Mouse (Mus musculus) kidney, postnatal 25 days (tissue): ENCODE measurements at regions not wholly inside any gene's neighbourhood (a gene's known extent, or its start where the extent isn't known, plus 50 kb on each side); places are given as distances from the start of the nearest gene placed in this dataset.

ENCODE experiments used
- DNase-seq, 2 experiments: peaks; one replicate each; pipeline ENCODE4 v3.0.0; 2021; ENCODE audit warnings: mixed read lengths in 2 of 2

DNA sequence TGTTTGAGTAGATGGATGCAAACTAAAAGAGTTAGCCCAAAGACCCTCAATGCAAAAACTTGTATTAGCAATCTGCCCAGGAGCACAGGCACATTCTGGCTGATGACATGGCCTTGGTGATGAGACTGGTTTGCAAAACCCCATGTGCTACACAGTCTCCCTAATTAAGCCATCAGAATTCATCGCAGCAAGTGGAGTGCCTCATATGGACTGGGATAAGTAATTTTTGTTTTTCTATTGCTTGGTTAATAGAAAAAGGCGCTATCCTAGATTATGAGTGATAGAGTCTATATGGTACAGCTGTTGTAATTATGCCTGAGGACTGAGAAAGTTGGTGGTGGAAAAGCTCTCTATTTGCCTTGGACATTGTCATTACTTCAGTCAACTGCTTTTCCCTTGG lies 155.2 kb upstream of the Robo1 start:
- no peak for DNase-seq

DNA sequence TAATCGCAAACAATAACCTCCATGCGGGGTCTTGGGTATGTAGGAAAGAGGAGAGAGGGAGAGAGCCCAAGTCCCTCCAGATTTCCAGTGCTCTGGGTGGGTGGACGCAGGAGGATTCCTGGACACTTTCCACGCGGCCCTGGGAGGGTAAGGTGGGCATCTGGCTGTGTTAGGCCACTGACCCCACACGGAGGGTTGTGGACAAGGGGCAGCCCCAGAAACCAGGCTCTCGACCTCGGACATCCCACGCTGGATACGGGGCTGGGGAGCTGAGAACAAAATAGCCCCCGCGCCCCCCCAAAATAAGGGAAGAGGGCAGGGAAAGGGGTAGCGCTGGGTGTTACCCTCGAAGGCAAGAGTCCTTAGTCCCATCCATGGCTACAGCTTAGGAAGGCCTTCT lies 150.2 kb upstream of the Robo1 start:
- peak in 1 of 2 experiments; percentile 30 for DNase-seq

DNA sequence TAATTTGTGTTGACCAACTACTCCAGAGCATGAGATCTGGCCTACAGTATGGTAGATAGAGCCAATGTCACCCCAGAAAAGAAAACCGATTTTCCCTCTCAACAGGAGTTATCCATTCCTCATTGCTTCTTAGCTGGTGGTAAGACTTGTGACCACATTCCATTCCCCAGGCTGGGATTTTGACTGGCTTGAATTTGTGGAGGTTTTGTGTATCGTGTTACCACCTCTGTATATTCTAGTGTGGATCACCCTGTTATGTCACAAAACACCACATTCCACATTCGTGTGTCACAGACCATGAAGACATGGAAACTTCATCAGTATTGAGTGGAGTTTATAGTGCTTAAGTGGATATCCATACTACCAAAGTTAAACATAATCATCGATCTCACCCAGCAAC lies 148.7 kb upstream of the Robo1 start:
- no peak for DNase-seq

DNA sequence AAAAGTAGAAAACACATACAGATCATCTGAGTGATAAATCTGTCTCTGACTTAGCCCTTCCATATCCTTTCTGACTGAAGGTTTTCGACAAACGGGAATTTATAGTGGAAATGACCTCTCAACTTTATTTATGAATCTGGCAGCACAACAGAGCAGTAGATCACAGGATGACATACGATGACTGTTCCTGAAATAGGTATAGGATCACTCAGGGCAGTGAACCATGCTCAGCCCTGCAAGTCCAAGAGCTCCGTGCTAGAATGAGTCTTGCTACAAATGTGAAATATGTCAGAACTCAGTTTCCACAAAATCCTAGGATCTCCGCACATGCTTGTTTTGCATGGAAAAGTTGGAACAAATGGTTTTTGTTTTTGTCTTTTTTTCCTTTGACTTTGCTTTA lies 132.4 kb upstream of the Robo1 start:
- no peak for DNase-seq

DNA sequence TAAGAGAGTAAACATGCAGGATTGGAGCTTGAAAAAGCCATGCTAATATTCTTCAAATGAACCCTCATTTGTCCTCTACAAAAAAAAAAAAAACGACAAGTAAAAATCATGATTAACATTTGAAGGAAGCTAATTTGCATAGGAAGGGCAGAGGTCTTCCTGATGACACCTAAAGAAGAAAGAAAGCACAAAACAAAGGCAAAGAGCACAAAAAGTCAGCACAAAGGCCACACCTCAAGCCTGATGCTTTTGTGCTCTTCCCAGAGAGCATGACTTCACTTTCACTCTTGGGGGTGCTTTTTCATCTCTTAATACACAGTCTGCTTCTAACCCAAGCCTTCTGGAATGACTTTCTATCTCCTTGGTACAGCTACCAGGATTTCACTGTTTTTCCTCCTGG lies 113.8 kb upstream of the Robo1 start:
- no peak for DNase-seq

DNA sequence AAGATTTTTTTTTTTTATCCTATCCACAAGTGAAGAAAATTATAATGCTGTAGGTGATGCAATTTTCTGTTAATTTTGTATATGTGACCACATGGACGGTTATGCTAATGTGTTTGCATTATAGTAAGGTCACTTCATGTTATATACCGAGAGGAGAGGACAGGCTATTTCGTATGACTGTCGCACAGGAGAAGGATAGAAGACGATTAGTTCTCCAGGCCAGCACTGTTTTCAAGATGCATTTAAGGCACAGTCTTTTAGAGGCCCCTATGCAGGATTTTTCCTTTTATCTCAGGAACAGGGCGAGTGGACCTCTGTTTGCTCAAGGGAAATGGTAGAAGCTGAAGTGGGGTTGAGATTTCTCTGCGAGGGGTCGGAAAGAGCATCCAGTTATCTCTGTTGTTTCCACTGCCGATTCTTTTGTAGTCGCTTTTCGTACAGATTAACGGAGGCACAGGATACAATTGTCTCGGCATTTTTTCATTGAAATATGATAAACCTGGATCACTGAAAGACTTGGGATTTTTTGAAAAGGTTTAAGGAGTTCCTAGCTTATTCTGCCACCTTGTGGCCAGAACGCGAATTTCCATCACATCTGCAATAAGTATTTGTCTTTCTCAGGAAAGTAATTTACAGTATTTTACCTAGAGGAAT lies 92.6 kb upstream of the Robo1 start:
- DNase-seq = peak; percentile 42 to 73

DNA sequence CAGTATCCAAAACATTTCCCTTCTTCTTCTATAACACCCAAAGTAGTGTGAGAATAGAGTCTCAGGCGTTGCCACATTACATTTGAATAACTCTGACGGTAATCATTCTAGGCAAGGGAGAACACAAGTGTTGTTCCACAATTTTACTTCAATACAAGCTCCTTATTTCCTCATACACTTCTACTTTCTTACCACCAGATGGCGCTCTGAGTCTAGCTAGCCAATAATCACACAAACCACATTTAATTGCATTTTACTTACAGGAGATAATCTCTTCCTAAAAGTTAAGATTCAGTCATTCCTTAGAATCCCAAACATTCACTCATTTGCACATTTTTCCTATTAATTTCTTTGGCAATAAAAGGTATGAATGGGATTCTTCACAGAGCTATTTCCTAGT lies 90.1 kb upstream of the Robo1 start:
- no peak for DNase-seq

DNA sequence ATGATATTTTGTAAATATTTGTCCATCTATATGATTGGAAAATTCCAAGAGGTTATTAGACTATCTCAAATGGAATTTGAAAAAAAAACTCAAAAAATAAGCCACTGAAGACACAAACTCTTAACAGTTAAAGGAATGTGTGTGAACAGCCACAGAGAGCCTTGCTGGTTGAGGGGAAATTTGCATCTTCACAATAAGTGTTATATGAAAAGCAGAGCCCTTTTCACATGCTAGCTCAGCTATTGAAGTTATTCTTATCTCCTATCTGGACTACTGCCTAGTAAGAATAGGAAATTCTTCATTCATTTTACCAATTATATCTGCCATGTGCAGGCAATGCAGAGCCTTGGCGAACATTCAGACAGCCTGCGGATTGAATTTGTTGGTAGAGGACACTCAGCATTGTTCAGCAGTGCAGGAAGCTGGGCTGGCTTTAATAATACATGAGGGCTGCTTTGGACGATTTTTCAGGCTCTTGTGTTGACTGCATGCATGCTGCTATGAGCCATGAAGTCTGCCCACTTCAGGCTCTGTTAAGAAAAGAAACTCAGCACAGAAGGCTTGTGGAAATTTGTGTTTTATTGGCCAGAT lies 86.1 kb upstream of the Robo1 start:
- no peak for DNase-seq

DNA sequence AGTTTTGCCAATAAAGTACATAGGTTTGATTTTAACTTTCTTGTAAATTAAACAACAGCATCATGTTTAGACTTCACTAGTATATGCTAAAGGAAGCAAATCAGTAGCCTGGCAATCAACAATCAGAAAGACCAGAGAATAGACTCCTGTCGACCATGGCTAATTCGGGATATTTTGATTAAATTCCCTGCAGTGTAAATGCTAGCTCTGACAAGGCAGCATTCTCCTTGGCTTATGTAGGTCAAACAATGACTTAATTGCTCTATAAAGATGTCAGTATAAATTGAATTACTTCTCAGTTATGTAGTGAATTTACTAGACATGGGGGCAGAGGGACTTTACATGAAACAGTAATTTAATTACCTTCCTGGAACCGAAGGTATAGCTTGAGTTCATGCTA lies 84.2 kb upstream of the Robo1 start:
- no peak for DNase-seq

DNA sequence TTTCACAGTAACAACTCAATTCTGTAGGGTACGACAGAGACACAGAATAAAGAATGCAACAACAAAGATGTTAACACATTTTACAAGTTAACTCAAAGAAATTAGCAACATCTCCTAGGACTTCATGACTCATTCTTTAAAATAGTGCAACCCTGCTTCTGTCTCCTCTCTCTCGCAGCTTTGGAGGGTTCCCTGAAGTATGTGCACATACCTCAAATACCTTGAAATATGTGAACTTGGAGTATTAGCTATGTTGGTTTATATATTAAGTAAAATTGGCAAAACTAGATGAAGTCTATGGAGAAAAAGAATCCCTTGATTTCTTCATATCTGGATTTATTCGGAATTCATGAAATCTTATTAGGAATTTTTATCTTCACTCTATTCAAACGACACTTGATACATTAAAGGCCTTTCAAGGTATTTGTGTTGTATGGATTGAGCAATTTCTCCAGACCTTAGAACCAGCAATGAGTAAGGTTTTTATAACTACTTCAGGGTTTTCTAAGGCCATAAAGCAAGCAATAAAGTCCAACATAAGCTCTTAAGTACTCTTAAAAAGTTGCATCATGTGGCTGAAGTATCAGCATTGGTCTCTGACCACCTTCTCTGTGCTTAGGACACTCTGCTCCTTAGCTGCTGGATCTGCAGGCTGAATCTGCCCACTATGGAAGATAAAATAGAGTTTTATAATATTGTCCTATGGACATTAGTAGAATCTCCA lies 82.8 kb upstream of the Robo1 start:
- no peak for DNase-seq

DNA sequence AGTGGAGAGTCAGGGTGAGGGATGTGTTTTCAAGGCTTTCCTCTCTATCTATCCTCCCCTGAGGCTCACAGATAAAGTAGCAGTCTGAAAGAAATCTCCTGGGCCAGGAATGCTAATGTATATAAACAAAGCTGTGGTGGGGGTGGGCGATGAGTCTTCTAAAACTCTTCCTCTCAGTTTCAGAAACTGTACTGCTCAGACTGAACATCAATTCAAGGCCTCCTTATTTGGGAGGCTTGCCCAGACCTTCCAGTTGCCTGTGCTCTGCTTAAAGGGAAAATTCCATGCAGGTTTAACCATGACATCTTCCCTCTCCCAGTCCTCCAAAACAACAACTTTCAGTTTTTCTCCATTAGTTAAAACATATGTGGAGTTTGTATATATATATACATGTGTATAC lies 73.7 kb upstream of the Robo1 start:
- no peak for DNase-seq

DNA sequence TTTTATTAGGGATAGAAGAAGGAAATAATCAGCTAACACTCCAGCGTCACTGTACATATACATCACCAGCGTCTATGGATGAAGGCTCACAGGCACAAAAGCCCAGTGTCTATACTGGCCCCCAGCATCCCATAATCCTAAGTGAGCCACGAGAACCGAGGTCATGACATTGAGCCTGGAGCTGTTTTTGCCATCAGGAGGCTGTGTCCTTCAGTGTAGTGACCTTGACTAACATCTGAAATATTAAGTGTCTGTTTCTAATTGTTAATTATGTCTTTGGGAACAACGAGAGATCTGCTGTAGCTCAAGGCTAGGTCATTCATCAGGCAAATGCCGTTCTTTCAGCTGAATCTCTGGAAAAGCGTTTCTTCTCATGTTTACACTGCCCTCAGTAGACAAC lies 68.5 kb upstream of the Robo1 start:
- no peak for DNase-seq

DNA sequence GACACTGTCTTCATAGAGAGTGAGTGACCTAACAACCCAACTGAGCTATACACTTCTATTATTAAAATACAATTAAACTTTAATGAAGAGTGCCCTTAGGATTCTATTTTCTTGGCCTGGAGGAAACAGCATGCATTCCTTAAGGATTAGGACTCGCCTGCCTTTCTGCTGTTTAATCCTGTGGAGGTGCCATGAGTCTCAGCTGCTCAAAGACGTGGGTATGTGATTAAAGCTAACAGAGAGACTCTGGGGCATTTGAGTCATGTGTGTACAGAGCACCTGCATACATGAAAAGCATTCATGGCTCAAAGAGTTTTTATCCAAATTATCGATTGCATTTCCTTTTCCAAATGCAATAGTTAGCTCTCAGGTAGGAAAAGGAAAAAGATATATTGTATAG lies 51.7 kb upstream of the Robo1 start:
- DNase-seq = no peak
